Mouse (Mus musculus): ENCODE results near the gene Zdhhc13.

- no peak for TF ChIP-seq CTCF (conservative IDR thresholded peaks at IDR 0.05; ENCODE audit: low read length)
- TF ChIP-seq NANOG (IDR thresholded peaks at IDR 0.05; ENCODE audit: borderline replicate concordance, low read length) = no peak
Observed at GRCm38 (mm10) chr7:48774633-48775032, 14.2 kb upstream of the Zdhhc13 start.
